Mouse (Mus musculus) monocyte, adult 5-6 weeks (primary cell): ENCODE data around the gene Hba-x. TPM values are rescaled to one million over a fixed set of nuclear protein-coding genes. Genes with fewer than 3 reads are reported as not detected.
"Not testable (repeated sequence)": the region's sequence is repeated elsewhere in the genome, so short reads cannot be mapped to it uniquely, and the experiment has no call there.

Experiments used
- ATAC-seq: fragments of 153-309, 156-312 bp; replicated peaks from 2 replicates; pipeline ENCODE4 v1.8.0; 2017; ENCODE audit warnings: mild to moderate bottlenecking; ENCODE audit not compliant: low TSS enrichment, insufficient number of reproducible peaks, severe bottlenecking, poor library complexity, low FRiP score
- total RNA-seq: library from RNA; stranded (forward); fragments of 200-1000, 200-491, 200-594 nt; gene quantifications from 3 replicates; pipeline ENCODE4 v1.2.3, GENCODE M21; 2017

The Hba-x gene
- total RNA-seq, 1 experiment from 2014 or later: not detected

DNA sequence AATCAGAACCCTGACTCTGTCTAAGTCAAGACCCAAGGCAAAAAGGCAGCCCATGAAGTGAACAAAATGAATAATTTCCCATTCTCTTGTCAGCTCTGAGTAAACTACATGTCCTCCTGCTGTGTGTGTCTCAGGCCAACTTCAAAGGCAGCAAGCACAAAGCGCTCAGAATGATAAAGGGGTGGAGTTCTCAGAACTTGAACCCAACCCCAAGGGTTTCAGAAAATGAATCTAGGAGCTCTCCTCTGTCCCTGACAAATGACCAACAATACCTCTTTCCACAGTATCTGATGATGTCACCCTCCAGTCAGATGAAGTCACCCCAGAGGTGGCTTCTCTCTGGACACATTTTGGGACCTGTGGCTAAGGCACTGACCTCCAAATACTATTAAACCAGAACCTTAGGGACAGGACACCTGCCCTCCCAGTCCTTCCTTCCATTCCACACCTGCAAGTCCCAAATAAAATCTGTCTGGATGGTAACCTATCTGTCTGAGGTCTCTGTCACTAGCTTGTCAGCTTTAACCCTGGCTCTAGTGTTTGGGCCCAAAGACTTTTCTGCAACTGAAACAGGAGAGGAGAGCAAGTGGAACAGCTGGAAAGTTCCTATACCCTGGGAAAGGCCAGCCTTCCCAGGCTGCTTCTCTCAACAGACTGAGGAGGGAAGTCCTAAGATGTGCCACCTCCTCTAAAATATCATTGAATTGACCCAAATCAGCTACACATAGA, 5.4 kb downstream of the Hba-x start:
- ATAC-seq: no peak

DNA sequence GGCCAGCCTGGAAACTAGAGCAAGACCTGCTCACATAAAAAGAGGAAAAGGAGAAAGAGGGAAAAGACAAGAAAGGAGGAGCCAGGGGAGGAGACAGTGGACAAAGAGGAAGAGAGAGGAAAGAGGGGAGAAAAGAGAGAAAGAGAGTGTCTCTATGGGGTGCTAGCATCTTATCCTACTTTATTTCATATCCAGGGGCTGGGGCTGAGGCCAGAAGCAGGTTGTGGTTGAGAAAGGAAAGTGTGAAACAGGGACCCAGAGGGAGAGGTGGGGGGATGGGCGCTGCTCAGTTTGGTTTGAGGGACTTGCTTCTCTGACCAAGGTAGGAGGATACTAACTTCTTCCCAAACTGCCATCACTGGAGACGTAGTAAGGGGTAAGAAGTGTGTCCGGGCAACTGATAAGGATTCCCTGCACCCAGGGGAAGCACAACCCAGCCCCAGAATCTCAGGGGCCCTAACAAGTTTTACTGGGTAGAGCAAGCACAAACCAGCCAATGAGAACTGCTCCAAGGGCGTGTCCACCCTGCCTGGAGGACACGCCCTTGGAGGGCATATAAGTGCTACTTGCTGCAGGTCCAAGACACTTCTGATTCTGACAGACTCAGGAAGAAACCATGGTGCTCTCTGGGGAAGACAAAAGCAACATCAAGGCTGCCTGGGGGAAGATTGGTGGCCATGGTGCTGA, 7.0 kb downstream of the Hba-x start, which contains the start of gene Hba-a1:
Hba-a1 (plus strand) TSS at position 421 of the 687 bp plus-strand sequence.
- not testable (repeated sequence) for ATAC-seq

DNA sequence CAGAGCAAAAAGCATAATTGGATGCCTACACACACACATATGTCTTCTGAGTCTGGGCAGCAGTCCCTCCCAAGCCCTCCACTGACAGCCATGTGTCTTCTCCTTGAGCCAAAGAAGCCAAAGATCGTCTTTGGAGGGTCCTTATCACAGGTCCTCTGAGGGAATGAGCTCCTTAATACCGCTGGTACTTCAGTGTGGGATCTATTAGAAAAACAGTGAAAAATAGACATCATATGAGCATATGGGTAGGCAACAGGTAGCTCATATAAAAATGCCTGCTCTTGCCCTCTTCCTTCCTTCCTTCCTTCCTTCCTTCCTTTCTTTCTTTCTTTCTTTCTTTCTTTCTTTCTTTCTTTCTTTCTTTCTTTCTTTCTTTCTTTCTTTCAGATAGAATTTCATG, 8.4 kb downstream of the Hba-x start:
- ATAC-seq: not testable (repeated sequence)

DNA sequence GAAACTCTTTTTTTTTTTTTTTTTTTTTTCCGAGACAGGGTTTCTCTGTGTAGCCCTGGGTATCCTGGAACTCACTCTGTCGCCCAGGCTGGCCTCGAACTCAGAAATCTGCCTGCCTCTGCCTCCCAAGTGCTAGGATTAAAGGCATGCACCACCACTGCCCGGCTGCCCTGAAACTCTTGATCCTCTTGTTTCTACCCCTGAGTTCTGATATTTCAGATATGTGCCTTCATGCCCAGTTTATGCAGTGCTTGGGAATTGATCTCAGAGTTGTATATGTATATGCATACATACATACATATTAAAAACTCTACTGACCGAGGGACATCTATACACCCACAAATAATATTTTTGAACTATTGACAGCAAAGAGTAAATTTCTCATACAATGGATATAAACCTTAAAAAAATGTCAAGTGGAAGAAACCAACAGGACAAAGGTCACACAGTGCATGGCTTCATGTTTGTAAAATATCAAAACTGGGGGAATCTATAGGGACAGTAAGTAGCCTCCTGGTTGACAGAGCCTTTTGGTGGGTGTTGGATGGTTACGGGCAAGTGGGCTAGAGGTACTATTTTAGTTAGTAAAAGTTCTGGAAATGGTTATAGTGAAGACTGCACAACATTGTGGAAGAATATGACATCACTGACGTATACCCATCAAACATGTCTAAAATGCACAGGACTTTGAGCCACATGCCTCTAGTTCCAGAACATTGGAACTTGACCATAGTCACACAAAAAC, 9.0 kb downstream of the Hba-x start:
- no peak for ATAC-seq

DNA sequence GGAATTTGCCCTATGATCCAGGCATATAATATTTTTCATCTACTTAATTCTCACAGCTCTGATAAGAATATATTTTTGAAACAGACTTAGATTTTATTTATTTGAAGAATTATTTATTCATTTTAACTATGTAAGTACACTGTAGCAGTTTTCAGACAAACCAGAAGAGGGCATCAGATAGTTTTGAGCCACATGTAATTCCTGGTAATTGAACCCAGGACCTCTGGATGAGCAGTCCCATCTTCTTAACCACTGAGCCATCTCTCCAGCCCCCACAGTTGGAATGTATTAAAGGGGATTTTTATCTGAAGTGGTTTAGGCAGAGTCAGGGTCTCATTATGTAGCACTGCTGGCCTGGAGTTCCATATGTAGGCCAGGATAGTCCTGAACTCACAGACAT, 9.7 kb downstream of the Hba-x start:
- ATAC-seq: not testable (repeated sequence)

DNA sequence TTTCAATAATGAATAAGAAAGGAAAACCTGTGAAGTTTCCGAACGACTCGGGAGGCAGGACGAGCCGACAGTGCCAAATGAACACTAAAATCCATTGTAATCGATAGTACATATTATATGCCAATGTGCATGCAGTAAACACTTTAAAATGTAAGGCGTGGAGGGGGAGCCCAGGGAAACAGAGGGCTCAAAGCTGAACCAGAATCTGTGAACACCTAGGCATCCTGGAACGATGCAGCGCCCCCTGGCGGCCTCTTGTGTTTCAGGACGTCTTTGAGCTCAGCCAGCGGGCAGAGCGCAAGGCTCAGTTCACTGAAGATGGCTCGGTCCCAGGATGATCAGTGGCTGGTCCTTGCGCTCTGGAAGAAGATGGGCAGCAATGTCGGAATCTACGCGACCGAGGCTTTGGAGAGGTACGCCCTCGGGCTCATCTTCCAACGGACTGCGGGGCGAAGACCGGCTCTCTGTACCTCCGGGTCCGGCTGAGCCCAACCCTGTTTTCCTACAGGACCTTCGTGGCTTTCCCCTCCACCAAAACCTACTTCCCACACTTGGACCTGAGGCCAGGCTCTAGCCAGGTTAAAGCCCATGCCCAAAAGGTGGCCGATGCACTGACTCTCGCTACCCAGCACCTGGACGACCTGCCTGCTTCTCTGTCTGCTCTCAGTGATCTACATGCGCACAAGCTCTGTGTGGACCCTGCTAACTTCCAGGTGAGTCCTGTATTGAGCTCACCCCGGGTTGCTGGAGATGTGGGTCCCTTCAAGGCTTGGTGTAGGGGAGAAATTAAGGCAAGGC, 10.7 kb downstream of the Hba-x start, which contains the start of gene Hbq1b:
Hbq1b (plus strand) TSS at position 271 of the 798 bp plus-strand sequence.
- peak; percentile 74 for ATAC-seq

DNA sequence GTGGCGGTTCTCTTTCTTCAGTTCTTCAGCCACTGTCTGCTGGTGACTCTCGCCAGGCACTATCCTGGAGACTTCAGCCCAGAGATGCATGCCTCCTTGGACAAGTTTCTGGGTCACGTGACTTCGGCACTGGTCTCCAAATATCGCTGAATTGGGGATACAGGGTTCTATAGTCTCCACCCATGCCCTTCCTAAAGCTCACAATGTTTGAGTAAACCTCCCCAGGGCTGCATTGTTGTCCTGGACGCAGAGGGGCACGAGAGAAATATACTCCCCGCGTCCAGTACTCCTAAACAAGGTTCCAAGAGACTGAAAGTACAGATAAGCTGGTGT, 11.3 kb downstream of the Hba-x start:
- ATAC-seq: no peak

DNA sequence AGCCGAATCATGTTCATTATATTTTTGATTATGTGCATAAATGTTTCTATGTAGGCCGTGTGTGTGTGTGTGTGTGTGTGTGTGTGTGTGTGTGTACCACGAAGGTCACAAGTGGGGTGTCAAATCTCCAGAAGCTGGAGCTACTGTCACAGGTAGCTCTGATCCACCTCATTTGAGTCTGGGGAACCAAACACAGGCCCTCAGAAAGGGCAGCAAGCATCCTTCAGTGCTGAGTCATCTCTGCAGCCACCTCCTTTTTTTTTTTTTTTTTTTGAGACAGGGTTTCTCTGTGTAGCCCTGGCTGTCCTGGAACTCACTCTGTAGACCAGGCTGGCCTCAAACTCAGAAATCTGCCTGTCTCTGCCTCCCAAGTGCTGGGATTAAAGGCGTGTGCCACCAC, 16.6 kb downstream of the Hba-x start:
- ATAC-seq: not testable (repeated sequence)

DNA sequence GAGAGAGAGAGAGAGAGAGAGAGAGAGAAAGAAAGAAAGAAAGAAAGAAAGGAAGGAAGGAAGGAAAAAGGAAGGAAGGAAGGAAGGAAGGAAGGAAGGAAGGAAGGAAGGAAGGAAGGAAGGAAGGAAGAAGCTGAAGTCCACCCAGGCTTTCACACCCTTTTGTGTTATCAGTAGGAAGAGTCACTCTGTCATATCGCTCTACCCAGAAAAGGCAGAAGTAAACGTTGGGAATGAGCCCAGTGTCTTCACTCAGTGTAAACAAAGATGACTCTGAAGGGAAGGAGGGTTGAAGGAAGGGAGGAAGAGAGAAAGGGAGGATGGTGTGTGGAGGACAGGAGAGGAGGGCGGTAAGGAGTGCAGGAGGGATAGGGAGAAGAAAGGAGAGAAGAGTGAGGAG, 17.3 kb downstream of the Hba-x start:
- not testable (repeated sequence) for ATAC-seq

DNA sequence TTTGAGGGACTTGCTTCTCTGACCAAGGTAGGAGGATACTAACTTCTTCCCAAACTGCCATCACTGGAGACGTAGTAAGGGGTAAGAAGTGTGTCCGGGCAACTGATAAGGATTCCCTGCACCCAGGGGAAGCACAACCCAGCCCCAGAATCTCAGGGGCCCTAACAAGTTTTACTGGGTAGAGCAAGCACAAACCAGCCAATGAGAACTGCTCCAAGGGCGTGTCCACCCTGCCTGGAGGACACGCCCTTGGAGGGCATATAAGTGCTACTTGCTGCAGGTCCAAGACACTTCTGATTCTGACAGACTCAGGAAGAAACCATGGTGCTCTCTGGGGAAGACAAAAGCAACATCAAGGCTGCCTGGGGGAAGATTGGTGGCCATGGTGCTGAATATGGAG, 20.0 kb downstream of the Hba-x start, which contains the start of gene Hba-a2:
Hba-a2 (plus strand) TSS at position 287 of the 400 bp plus-strand sequence.
- ATAC-seq: not testable (repeated sequence)

DNA sequence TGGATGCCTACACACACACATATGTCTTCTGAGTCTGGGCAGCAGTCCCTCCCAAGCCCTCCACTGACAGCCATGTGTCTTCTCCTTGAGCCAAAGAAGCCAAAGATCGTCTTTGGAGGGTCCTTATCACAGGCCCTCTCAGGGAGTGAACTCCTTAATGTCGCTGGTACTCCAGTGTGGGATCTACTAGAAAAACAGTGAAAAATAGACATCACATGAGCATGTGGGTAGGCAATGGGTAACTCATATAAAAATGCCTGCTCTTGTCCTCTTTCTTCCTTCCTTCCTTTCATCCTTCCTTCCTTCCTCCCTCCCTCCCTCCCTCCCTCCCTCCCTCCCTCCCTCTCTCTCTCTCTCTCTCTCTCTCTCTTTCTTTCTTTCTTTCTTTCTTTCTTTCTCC, 21.2 kb downstream of the Hba-x start:
- not testable (repeated sequence) for ATAC-seq

DNA sequence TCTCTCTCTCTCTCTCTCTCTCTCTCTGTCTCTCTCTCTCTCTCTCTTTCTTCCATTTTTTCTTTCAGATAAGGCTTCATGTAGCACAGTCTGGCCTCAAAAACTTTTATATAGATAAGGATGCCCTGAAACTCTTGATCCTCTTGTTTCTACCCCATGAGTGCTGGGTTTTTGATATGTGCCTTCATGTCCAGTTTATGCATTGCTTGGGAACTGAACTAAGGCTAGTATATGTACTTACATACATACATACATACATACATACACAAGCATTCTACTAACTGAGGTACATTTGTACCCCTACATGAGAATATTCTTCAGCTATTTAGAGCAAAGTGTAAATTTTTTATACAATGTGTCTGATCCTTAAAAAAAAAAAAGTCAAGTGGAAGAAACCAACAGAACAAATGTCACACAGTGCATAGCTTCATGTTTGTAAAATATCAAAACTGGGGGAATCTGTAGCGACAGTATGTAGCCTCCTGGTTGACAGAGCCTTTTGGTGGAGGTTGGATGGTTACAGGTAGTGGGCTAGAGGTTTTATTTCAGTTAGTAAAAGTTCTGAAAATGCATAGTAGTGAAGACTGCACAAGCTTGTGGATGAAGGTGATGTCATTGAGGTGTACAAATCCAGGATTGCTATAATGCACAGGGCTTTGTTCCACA, 21.8 kb downstream of the Hba-x start:
- no peak for ATAC-seq

DNA sequence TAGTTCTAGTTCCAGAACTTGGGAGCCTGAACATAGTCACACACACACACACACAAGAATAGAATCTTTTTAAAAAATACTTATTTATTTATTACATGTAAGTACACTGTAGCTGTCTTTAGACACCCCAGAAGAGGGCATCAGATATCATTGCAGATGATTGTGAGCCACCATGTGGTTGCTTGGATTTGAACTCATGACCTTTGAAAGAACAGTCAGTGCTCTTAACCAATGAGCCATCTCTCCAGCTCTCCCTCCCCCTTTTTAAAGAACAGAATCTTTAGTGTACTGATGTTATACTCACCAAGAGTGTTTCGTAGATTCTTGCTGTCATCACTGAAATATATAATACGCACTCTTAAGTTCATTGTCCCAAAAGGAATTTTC, 22.3 kb downstream of the Hba-x start:
- no peak for ATAC-seq

DNA sequence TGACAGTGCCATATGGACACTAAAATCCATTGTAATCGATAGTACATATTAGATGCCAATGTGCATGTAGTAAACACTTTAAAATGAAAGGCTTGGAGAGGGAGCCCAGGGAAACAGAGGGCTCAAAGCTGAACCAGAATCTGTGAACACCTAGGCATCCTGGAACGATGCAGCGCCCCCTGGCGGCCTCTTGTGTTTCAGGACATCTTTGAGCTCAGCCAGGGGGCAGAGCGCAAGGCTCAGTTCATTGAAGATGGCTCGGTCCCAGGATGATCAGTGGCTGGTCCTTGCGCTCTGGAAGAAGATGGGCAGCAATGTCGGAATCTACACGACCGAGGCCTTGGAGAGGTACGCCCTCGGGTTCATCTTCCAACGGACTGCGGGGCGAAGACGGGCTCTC, 23.7 kb downstream of the Hba-x start, which contains the start of gene Hbq1a:
Hbq1a (plus strand) TSS at position 205 of the 400 bp plus-strand sequence.
- ATAC-seq: peak; percentile 59; the same call in 1 of the 2 replicates

DNA sequence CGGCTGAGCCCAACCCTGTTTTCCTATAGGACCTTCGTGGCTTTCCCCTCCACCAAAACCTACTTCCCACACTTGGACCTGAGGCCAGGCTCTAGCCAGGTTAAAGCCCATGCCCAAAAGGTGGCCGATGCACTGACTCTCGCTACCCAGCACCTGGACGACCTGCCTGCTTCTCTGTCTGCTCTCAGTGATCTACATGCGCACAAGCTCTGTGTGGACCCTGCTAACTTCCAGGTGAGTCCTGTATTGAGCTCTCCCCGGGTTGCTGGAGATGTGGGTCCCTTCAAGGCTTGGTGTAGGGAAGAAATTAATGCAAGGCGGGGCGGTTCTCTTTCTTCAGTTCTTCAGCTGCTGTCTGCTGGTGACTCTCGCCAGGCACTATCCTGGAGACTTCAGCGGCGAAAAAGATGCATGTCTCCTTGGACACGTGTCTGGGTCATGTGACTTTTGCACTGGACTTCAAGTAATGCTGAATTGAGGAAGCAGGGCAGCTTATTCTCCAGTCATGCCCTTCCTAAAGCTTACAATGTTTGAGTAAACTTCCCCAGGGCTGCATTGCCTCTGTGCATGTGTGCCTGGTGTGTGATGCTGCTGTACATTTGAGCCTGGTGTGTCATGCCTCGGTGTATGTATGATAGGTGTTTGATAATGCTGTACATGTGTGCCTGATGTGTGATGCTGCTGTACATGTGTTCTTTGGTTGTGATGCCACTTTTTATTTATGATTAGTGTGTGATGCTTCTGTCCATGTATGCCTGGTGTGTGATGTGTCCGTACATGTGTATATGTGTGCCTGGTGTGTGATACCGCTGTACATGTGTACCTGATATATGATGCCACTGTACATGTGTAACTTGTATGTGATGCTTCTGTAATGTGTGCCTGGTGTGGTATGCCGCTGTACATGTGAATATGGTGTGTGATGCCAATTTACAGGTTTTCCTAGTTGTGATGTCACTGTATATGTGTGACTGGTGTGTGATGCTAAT, 24.4 kb downstream of the Hba-x start:
- ATAC-seq: peak; percentile 25; the same call in 1 of the 2 replicates

DNA sequence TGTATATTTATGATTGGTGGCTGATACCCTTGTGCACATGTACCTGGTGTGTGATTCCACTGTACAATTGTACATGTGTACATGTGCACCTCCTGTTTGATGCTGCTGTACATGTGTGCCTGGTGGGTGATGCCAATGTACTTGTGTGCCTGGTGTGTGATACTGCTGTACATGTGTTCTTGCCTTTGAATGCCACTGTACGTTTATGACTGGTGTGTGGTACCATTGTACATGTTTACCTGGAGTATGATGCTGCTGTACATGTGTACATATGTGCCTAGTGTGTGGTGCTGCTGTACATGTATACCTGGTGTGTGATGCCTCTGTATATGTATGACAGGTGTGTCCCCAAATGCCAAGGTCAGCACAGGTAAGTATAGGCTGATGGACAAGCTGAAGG, 25.3 kb downstream of the Hba-x start:
- no peak for ATAC-seq

DNA sequence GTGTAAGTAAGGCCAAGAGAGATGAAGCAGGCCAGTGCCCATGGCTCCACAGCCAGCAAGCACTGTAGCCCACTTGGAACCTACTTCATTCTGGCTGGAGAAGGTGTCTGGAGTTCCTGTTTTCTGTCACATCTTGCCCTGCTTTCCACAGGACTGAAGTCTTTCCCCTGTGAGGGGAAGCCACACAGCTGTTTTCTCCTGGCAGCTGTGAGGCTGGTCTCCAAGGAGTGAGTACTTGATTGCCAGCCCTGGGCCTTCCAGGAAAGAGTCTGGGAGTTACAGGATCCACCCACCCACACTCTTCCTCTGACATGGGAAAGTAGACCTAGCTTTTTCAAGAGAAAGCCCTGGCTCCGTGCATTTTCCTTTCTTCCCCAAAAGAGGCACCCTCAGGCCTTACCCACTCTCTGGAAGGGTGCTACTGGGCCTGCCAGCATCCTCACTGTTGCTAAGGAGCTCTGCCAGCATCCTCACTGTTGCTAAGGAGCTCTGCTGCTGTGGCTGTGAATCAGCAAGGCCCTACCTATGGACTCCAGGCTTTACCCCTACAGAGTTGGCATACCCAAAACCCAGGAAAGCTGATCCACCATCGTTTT, 26.7 kb downstream of the Hba-x start:
- ATAC-seq: no peak
